Mouse (Mus musculus) effector memory CD4-positive, alpha-beta T cell, adult 7 months (primary cell): ENCODE results near the gene Zfp410. TPM values are rescaled to one million over a fixed set of nuclear protein-coding genes. Genes with fewer than 3 reads are reported as not detected.

Source experiments
- polyA plus RNA-seq: library from polyadenylated mRNA; unstranded; fragments of 100-300 nt; shearing (Covaris generic); gene quantifications from one replicate; pipeline ENCODE4 v1.2.1, GENCODE M21; 2017

Gene Zfp410
- 66.2 TPM for polyA plus RNA-seq

DNA sequence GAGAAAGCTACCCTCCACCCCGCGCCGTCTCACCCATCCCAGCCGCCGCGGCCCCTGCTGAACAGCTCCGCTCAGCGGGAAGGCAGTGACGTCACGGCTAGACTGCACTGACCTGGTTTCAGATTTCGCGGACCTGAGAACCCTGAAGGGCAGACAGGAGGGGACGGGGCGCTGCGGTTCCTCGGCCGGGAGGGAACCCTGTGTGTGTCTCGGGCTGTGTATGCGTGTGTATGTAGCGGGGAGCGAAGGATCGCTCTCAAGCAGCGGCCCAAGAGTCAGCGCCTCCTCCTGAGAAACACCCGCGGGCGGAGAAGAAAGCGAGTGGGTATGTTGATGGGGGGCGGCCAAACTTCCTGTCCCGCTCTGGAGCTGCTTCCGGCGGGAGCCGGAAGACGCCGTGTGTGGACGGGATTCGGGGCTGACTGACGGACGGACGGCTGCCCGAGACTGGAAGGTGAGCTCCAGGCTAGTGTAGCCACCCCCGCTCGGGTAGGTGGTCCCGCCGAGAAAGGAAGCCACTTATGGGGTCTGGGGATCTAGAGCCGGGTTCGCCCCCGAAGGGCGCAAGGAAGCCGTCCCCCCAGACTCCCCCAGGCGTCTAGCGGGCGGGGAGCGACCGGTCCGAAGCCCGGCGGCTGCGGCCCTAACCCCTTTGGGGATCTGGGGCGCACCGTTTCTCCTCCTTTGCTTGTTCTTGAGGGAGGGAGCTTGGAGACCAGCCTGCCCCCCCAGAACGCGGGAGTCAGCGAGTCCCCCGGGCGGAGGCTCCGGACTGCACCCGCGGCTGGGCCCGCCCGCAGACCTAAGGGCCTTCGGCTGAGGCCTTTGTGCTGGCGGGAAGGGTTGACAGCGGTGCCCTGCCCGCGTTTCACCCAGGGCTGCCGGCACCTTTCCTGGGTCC, at the start of gene Zfp410:
Zfp410 (plus strand) TSS at position 132 of the 901 bp plus-strand sequence.

GRCm38 (mm10) chr12:84284885-84285592, 31.6 kb upstream of the Zfp410 start, which contains the start of gene Ptgr2:
Ptgr2 (plus strand) TSS chr12:84285232.

DNA sequence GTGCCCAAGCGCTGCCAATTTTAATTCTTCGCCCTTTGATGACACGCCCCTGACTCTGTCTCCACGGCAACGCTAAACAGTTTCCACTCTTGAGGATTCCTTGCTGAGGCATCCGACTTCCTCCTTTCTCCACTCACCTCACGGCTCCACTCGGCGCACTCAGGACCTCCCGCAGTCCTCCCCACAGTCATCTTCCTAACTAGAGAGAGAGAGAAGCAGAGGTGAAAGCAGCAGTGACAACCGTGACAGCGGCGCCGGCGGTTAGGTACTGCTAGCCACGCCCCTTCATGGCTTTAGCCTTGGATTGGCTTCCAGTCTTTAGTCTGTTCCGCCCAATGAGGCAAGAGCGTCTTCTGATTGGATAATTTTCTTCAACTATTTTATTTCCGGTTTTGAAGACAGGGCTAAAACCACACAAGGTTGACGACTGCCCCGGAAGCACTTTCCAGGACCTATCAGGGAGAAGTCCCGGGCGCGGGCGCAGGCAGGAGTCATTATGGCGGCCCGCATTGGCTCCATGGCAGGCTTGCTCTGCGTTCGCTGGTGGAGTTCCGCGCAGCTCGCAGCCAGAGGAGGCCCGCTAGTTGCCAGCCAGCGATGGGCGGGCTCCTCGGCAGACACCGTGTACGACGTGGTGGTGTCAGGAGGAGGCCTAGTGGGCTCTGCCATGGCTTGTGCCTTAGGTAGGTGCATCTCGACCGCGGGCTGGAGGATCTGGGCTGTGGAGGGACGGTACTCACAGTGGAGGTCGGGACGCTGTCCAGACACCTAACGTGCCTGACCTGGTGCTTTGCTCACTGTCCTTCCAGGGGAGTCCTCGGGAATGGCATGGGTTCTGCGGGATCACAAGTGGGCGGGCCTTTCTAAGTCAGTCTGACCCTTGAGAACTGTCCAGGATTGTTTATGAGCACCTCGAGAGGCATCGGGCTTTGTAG, 45.2 kb downstream of the Zfp410 start, which contains the start of the genes Coq6 and Fam161b:
Coq6 (plus strand) TSS at position 103 of the 935 bp plus-strand sequence.
Fam161b (minus strand) TSS at position 279 of the 935 bp plus-strand sequence.

Other genes with a start within 250 kb of the Zfp410 start
- not detected for gene Acot5, start 247.5 kb upstream of the Zfp410 start, polyA plus RNA-seq
- gene Acot6, start 216.2 kb upstream of the Zfp410 start, polyA plus RNA-seq, result 1.3 TPM
- 0.73 TPM for gene Dnal1, start 202.5 kb upstream of the Zfp410 start, polyA plus RNA-seq
- not detected for gene Pnma1, start 168.4 kb upstream of the Zfp410 start, polyA plus RNA-seq
- 144 TPM for gene Elmsan1, start 98.0 kb upstream of the Zfp410 start, polyA plus RNA-seq
- 19.5 TPM for gene Ptgr2, start 31.6 kb upstream of the Zfp410 start, polyA plus RNA-seq
- 16.0 TPM for gene Coq6, start 44.8 kb downstream of the Zfp410 start, polyA plus RNA-seq
- 2.5 TPM for gene Fam161b, start 45.0 kb downstream of the Zfp410 start, polyA plus RNA-seq
- 77.1 TPM for gene Entpd5, start 92.2 kb downstream of the Zfp410 start, polyA plus RNA-seq
- gene Bbof1, start 92.2 kb downstream of the Zfp410 start, polyA plus RNA-seq, result 4.0 TPM
- 38.4 TPM for gene Rnf113a2, start 100.3 kb downstream of the Zfp410 start, polyA plus RNA-seq
- gene Aldh6a1, start 134.2 kb downstream of the Zfp410 start, polyA plus RNA-seq, result 9.6 TPM
- 26.8 TPM for gene Lin52, start 134.6 kb downstream of the Zfp410 start, polyA plus RNA-seq